Mouse (Mus musculus) embryonic facial prominence, embryonic 11.5 days (tissue): ENCODE results near the gene Zbed6. TPM values are rescaled to one million over a fixed set of nuclear protein-coding genes. Genes with fewer than 3 reads are reported as not detected.

Experiments
- ATAC-seq: fragments of 200-750 bp; cut with Nextera tagmentation; replicated peaks from 2 replicates; pipeline ENCODE4 v1.8.0; 2017; ENCODE audit warnings: low read depth; ENCODE audit not compliant: insufficient number of reproducible peaks, low FRiP score, low TSS enrichment
- DNase-seq: peaks from one replicate; pipeline ENCODE4 v3.0.0-alpha.2; 2015; ENCODE audit warnings: low spot score
- H3K27ac ChIP-seq: fragments of 300-500 bp; sonication (generic); replicated peaks from 2 replicates; pipeline ENCODE4 v1.5.1; 2014; ENCODE audit warnings: mild to moderate bottlenecking, low read depth, low read length, control low read depth
- H3K27me3 ChIP-seq: fragments of 300-500 bp; sonication (generic); 2 replicates; pipeline ENCODE4 v1.6.1; 2014; ENCODE audit warnings: mild to moderate bottlenecking, low read length, moderate library complexity, mixed read lengths; ENCODE audit not compliant: control insufficient read depth, insufficient read depth
- H3K36me3 ChIP-seq: fragments of 300-500 bp; sonication (generic); replicated peaks from 2 replicates; pipeline ENCODE4 v1.6.1; 2014; ENCODE audit warnings: low read depth, mild to moderate bottlenecking, low read length, moderate library complexity, mixed read lengths; ENCODE audit not compliant: control insufficient read depth, insufficient read depth
- H3K4me1 ChIP-seq: fragments of 300-500 bp; sonication (generic); 2 replicates; pipeline ENCODE4 v1.6.1; 2014; ENCODE audit warnings: low read length, mixed read lengths; ENCODE audit not compliant: control insufficient read depth, insufficient read depth
- H3K4me2 ChIP-seq: fragments of 300-500 bp; sonication (generic); 2 replicates; pipeline ENCODE4 v1.6.1; 2014; ENCODE audit warnings: low read depth, mild to moderate bottlenecking, control low read depth, low read length, moderate library complexity
- H3K4me3 ChIP-seq: fragments of 300-500 bp; sonication (generic); 2 replicates; pipeline ENCODE4 v1.5.1; 2014; ENCODE audit warnings: low read depth, low read length, control low read depth
- H3K9ac ChIP-seq: fragments of 300-500 bp; sonication (generic); replicated peaks from 2 replicates; pipeline ENCODE4 v1.6.1; 2014; ENCODE audit warnings: mild to moderate bottlenecking, control low read depth, low read length
- H3K9me3 ChIP-seq: fragments of 300-500 bp; sonication (generic); replicated peaks from 2 replicates; pipeline ENCODE4 v1.6.1; 2016; ENCODE audit warnings: mild to moderate bottlenecking, low read length, inconsistent platforms, mixed read lengths; ENCODE audit not compliant: control insufficient read depth
- WGBS: fragments of 180-500 bp; shearing (Covaris S2); extraction: QIAGEN DNeasy Blood & Tissue Kit; methylation state at CpG from one replicate; pipeline ENCODE4 v1.1.7; 2014; 5-methylcytosine and 5-hydroxymethylcytosine counted together
- polyA plus RNA-seq: library from polyadenylated mRNA; unstranded; fragments of >200 nt; fragmentation: Nextera tagmentation; extraction: Ambion mirVana; gene quantifications from 2 replicates; pipeline ENCODE4 v1.2.1, GENCODE M21; 2014

The Zbed6 gene
- polyA plus RNA-seq, 1 experiment from 2014 or later = not detected

DNA sequence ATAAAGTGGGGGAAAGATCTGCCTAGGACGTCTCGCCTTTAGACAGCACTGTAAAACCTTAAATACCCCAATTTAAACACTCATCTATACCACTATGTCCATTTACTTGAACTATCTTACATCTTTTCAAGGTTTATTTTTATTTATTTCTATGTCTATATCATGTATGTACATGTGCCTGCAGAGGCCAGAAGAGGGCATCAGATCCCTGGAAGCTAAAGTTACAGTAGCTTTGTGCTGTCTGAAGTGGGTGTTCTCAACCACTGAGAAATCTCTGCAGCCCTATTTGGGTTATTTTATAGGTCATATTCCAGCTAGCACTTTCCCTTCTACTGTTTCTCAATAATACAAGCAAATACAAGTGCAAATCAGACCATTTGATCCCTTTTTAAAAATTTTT, 28.5 kb downstream of the Zbed6 start:
- ATAC-seq = no peak
- Histone ChIP-seq H3K36me3 (peaks cover 14% of the 10 kb centered on the region), H3K27ac (no peak overlapping the region)

DNA sequence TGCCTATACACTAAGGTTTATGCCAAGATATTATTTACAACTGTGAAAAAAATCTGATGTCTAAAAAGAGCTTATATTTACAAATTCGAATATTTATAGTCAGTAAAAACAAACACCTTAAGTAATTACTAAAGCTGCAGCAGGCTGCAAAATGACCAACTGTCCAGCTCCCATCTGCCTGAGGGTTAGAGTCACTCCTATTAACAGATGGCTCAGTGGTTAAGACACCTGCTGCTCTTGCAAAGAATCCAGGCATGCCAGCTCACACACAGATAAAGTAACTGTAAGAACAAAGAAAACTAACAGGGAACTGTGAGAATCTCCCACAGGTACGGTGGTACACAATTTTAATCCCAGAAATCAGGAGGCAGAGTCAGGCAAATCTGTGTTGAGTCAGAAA, 35.6 kb downstream of the Zbed6 start:
- no peak overlapping the region for H3K4me3 ChIP-seq
- no peak overlapping the region for H3K4me2 ChIP-seq
- H3K27ac ChIP-seq = no peak overlapping the region
- no peaks in the 10 kb centered on the region for H3K27me3 ChIP-seq
- ATAC-seq = no peak
- H3K9me3 ChIP-seq = no peaks in the 10 kb centered on the region
- DNase-seq = no peak
- H3K4me1 ChIP-seq = no peaks in the 10 kb centered on the region
- no peak overlapping the region for H3K9ac ChIP-seq
- H3K36me3 ChIP-seq = peaks cover 24% of the 10 kb centered on the region
- 77% methylated on average over 2 of the region's 2 CpGs for WGBS

More for the DNA sequence above, 28.5 kb downstream of the Zbed6 start:
- Histone ChIP-seq H3K4me2 (no peak overlapping the region), H3K4me1 (no peaks in the 10 kb centered on the region), H3K4me3 (no peak overlapping the region), H3K27me3 (no peaks in the 10 kb centered on the region), H3K9ac (no peak overlapping the region), H3K9me3 (no peaks in the 10 kb centered on the region)
- WGBS = 91% methylated on average over 2 of the region's 2 CpGs
- no peak for DNase-seq

DNA sequence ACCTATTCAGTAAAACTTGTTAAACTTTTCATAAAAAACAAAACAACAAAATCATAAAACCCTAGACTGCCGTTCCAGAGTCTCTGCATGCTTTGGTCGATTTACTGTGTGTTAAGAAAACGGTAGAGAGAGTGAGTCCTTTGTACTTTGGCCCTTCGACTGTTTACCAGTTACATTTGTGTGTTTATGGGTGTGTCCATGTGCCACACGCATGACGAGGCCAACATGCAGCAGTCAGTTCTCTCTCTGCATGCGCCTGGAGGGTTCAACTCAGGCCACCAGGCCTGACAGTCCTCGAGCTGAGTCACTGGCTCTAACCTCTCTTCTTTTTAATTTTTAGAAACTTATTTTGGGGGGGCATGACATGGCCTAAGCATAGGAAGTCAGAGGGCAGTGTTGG, 42.4 kb downstream of the Zbed6 start:
- Histone ChIP-seq H3K27ac (no peak overlapping the region), H3K9me3 (no peaks in the 10 kb centered on the region), H3K4me2 (no peak overlapping the region), H3K9ac (no peak overlapping the region), H3K36me3 (peaks cover 16% of the 10 kb centered on the region), H3K4me3 (no peak overlapping the region), H3K27me3 (no peaks in the 10 kb centered on the region), H3K4me1 (no peaks in the 10 kb centered on the region)
- no peak for ATAC-seq
- no peak for DNase-seq
- WGBS = 87% methylated on average over 8 of the region's 8 CpGs

DNA sequence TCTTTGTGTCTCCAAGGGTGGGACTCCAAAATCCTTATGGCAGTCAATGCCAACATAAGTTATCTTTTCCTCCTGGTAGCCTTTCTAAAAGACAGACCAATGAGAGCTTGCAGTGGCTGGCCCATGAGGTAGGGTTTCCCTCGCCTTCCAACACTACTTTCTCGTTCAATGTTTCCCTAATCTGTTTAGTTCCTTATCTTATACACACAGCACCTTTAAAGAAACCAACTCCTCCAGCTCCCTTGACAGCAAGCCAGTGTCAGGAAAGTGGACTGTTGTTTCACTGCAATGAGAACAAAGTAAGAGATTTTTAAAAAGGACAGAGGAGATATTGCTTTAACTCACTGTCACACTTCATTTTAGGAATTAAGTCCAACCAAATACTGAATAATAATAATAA, 42.8 kb downstream of the Zbed6 start:
- Histone ChIP-seq H3K4me1 (no peaks in the 10 kb centered on the region), H3K9ac (no peak overlapping the region), H3K27ac (no peak overlapping the region), H3K36me3 (peaks cover 13% of the 10 kb centered on the region), H3K27me3 (no peaks in the 10 kb centered on the region), H3K4me2 (no peak overlapping the region), H3K9me3 (no peaks in the 10 kb centered on the region), H3K4me3 (no peak overlapping the region)
- ATAC-seq = no peak
- WGBS = 78% methylated on average over 2 of the region's 2 CpGs
- no peak for DNase-seq

- H3K27me3 ChIP-seq = no peaks in the 10 kb centered on the region
- H3K4me3 ChIP-seq = no peak overlapping the region
- no peak for ATAC-seq
- H3K4me2 ChIP-seq = no peak overlapping the region
- no peaks in the 10 kb centered on the region for H3K4me1 ChIP-seq
- H3K9ac ChIP-seq = no peak overlapping the region
- no peak overlapping the region for H3K27ac ChIP-seq
- WGBS = 68% methylated on average over 3 of the region's 3 CpGs
- no peaks in the 10 kb centered on the region for H3K9me3 ChIP-seq
- DNase-seq = peak; percentile 27
- no peaks in the 10 kb centered on the region; the same call in 1 of the 2 replicates for H3K36me3 ChIP-seq
Measured at GRCm38 (mm10) chr1:133613817-133614216, 46.9 kb downstream of the Zbed6 start.

DNA sequence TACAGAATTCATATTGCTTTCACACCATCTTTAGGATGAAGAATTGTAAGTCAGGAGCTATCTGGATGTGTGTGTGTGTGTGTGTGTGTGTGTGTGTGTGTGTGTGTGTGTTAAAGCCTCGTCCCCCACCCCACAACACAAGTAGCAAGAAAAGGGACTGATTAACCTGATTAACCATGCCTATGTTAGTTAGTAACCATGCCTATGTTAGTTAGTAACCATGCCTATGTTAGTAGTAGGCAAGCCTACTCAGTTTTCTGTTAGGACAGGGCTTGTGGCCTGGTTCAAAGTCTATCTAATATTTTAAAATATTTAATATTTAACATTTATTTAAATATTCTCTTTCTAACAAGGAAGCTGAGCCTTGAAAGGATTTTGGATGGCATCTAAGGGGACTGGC, 49.2 kb downstream of the Zbed6 start:
- Histone ChIP-seq H3K4me1 (no peaks in the 10 kb centered on the region), H3K9ac (no peak overlapping the region), H3K27ac (no peak overlapping the region), H3K27me3 (no peaks in the 10 kb centered on the region), H3K4me3 (no peak overlapping the region), H3K36me3 (peaks cover 3% of the 10 kb centered on the region), H3K4me2 (no peak overlapping the region), H3K9me3 (no peaks in the 10 kb centered on the region)
- 83% methylated on average over 1 of the region's 1 CpGs for WGBS
- ATAC-seq = no peak
- no peak for DNase-seq

DNA sequence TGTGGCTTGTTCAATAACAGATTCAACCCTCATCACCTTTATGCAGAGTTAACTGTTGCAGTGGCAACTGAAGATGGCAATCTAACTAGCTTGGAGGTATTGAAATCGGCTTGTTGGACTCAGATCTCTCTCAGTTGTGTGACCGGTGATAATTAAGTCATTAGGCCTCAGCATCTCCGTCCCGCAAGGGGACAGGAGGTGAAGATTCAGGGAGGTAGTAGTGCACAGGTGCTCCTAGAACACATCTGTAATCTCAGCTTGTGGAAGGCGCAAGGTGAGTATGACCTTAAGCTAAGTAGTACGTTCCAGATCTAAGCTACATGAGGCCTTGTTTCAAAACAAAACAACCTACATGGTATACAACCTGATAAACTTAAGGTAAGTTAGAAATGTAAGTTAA, 50.1 kb downstream of the Zbed6 start:
- no peaks in the 10 kb centered on the region for H3K27me3 ChIP-seq
- H3K4me3 ChIP-seq = no peak overlapping the region; the same call in 1 of the 2 replicates
- H3K4me2 ChIP-seq = no peak overlapping the region
- no peaks in the 10 kb centered on the region for H3K9me3 ChIP-seq
- WGBS = 52% methylated on average over 6 of the region's 6 CpGs
- DNase-seq (no peak), ATAC-seq (no peak)
- peaks cover 6% of the 10 kb centered on the region for H3K36me3 ChIP-seq
- H3K27ac ChIP-seq = no peak overlapping the region
- H3K9ac ChIP-seq = 0 out of 2 replicates have a peak overlapping the region, but pooled peaks have one; percentile 13
- H3K4me1 ChIP-seq = no peaks in the 10 kb centered on the region

DNA sequence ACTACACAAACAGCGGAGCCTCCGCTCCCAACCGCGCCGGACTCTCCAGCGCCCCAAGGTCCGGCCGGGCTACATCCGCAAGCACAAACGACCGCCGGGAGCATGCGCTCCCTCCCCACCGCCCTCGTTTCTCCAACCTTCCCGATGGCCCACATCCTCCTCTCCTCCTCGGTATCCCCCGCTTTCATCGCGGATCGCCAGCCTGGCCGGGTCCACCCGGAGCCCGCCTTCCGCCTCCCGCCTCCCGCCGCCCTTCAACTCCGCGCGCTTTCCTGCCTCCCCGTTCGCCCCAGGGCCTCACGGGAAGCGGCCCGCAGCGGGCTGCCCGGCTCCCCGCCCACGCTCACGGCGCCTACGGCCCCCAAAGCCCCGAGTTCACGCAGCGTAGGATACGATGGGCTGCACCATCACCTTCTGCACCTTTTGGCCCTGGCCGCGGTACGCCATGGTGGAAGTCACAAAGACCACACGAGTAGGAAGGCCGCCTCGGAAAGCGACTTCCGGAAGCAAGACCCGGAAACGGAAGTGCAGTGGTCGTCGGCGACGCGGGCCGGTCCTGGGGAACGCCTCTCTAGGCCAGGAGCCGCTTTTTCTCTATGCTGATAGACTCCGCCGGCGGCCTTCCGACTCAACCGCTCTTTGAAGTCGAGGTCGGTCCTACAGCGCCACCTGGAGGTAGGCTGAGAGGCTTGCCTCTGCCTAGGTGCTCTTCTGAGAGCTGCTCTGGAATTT, 50.7 kb downstream of the Zbed6 start, which contains the start of gene Snrpe:
TSS of gene Snrpe (minus strand) at position 521 of the 732 bp plus-strand sequence.
- peaks cover 10% of the 10 kb centered on the region for H3K36me3 ChIP-seq
- under 1% methylated on average over 73 of the region's 73 CpGs for WGBS
- ATAC-seq = peak; percentile 98

More for the DNA sequence above, 50.7 kb downstream of the Zbed6 start, which contains the start of gene Snrpe:
- H3K4me3 ChIP-seq = peak within 1 kb of the TSS; percentile 82
- peak within 1 kb of the TSS; percentile 34 for H3K4me2 ChIP-seq
- H3K9me3 ChIP-seq = no peaks in the 10 kb centered on the region
- H3K27ac ChIP-seq = peak within 1 kb of the TSS; percentile 85
- H3K9ac ChIP-seq = peak within 1 kb of the TSS; percentile 99
- H3K4me1 ChIP-seq = no peaks in the 10 kb centered on the region
- H3K27me3 ChIP-seq = no peaks in the 10 kb centered on the region
- DNase-seq = peak; percentile 100
